Mouse (Mus musculus) CD4-positive, CD25-positive, alpha-beta regulatory T cell, adult 4 months (primary cell): Measurements from ENCODE around the gene Mgst3. TPM values are rescaled to one million over a fixed set of nuclear protein-coding genes. Genes with fewer than 3 reads are reported as not detected.

Source experiments
- ATAC-seq: one replicate; pipeline ENCODE4 v1.8.0; 2017
- polyA plus RNA-seq, 2 experiments: library from polyadenylated mRNA; unstranded; fragments of 100-300 nt; shearing (Covaris generic); gene quantifications; one replicate each; pipeline ENCODE4 v1.2.1; 2017

Mgst3 gene
- polyA plus RNA-seq, 2 experiments from 2014 or later: 3.8 to 5.1 TPM

DNA sequence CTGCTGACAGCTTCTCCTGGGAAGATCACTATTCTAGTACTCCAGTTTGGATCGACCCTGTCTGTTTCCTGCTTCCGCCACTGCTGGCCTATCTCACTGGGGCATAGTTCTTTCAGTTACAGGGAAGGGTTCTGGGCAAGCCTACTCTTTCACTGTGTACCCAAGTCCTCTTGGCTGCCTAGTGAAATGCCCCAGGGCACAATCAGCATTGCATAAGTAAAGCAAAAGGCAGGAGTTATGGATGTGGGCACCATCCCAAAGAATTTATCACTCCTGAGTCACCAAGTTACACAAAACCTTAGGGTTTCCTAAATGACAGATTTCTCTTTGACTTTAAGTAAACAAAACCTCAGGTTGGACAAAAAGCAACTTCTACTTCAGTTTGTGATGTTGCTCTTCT lies 6.3 kb downstream of the Mgst3 start:
- no peak for ATAC-seq

DNA sequence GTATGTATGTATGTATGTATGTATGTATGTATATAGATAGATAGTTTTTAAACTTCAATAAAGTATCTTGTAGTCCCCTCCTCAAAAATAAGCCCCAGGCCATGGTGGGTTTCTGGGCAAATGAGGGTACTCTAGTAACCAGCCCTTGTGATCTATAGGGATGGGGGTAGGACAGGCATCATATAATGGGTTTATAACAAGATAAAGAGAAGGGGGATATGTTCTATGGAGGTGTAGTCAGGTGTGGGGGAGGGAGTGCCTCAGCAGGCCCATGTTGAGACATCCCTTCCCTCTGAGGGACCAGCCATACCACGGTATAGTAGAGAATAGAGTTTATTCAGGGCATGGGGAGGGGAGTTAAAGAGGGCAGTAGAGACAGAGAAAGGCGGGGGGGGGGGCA lies 7.2 kb downstream of the Mgst3 start:
- no peak for ATAC-seq

DNA sequence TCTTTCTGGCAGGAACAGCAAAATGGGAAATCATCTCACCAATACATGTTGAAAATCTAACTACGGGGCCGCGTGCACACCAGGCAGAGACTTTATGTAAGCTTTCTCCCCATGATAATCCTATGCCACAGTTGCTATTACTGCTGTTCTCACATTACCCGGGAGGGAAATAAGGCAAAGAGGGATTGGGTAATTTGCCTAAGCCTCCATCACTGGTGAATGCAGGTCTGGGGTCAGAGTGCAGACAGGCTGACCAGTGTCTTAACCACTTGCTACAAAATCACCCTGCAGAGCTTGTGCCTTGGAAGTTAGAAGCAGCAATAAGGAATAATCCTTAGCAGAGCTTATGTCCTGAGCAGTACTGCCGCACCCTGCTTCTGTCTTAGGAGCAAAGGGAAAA lies 8.0 kb downstream of the Mgst3 start:
- ATAC-seq: no peak

DNA sequence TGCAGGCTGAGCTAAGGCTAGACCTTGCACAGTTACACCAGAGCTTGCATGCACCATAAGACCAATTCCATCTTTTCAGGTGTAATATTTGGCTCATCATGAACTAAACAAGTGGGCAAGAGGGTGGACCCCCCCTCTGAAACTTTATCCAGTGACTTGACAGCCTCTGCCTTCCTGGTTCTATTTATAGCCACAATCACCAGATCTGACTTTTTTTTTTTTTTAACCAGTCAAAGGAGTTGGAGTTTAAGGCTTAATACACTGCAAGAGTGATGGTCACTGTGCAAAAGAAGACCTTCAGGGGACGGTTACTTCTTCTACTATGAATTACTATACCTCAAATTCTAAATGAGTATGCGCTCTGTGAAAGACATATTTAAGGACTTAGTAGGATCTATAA lies 8.4 kb downstream of the Mgst3 start:
- ATAC-seq: no peak

DNA sequence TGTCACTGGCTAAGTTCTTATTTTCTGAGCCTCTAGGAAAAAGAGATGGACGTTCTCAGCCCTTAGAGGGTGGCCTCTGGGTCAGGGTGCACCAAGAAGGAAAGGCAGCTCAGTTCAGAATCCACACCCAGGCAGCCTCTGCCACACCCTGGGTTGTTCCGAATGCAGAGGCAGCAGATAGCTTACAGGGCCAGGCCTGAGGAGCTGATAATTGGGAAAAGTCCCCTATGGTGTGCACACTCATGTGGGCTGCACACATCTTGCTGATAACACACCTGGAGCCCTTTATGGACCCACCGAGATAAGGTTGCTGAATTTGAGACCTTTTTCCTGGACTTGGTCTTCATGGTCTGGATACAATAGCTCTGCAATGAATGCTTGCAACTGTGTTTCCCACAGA lies 9.5 kb downstream of the Mgst3 start:
- ATAC-seq: no peak

DNA sequence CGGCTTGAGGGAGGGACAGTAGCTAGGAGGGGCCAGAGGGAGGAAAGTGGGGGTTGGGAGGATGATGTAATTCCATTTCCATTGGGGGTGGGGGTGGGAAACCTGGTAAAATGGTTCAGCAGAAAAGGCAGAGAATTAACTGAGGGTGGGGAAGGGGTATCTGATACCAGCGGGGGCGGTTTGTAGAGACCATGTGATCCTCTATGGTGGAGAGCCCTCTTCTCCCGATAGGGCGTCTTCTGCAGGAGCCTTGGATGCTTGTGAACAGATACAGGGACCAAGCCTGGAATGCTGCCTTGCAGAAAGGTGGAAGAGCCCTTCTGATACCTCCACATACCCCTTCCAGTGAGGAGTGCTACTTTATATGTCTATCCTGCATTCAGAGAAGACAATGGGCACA lies 10.5 kb downstream of the Mgst3 start:
- ATAC-seq: no peak

DNA sequence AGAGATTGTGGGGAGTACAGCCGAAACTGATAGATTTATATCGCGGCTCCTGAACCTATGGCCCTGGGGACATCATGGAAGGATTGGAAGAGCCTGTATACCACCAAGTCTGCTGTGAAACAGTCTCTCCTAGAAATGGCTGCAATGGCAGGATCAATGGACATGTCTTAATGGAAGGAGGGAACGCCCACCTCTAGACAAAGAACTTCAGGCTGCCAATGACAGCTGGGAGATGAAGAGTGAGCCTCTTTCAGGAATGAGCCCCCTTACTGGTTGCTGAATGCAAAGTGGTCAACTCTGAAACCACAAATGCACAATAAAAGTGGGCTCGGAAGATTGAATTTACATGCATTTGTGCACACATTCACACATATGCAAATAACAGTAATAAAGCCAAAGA lies 10.9 kb downstream of the Mgst3 start:
- ATAC-seq: no peak

DNA sequence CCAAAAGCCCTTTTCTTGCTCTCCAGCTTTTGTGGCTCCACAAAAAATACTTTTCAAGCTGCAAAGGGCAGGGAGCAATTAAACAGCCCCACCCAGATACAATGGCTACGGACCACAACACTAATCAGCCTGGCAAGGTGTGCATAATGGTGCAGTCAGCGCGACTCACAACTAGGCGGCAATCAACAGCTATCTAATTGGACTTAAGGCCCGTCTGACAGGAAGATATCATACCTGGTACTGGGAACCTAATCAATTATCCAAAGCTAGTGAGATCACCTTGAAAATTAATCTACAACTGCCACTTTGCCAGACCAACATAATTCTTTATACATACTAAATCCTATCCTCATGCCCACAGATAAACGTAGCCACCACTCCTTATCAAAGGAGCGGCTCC lies 11.3 kb downstream of the Mgst3 start:
- no peak for ATAC-seq

DNA sequence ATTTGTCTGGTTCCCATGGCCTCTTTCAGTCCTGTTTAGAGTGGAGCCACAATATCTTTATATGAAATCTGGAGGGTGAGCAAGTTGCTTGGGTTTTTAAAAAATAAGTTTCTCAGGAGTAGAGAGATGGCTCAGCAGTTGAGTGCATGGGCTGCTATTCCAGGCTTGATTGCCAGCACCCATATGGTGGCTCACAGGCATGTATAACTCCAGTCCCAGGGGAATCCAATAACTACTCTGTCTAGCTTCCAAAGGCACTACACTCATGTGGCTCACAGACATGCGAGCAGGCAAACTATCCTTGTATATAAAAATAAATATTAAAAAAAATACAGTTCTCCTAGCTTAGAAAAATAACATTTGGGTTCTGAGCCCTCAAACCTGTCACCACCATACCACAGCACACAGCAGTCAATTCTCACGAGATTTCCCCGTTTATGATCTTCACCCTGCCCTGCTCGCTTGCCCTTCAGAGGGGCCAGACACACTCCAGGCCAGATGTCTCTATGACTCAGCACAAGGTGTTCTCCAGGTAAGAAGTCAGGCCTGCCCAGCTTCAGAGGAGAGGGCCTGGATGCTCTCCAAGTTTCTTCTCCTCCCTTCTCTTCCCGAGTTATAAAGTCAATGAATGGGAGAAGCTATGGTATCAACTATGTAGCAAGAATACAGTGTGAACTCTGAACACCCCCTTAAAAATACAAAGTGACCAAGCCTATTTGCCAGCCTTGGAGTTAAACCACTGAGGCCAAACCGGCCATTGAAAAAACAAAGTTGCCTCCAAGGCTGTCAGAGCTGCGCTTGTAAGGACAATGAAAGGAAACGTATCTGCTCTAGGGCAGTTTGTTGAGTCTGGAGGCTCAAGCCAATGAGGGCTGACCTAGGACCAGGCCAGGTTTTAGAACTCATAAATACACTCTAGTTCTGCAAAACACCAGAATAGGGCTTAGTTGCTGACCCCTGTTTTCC lies 12.3 kb downstream of the Mgst3 start:
- no peak for ATAC-seq

DNA sequence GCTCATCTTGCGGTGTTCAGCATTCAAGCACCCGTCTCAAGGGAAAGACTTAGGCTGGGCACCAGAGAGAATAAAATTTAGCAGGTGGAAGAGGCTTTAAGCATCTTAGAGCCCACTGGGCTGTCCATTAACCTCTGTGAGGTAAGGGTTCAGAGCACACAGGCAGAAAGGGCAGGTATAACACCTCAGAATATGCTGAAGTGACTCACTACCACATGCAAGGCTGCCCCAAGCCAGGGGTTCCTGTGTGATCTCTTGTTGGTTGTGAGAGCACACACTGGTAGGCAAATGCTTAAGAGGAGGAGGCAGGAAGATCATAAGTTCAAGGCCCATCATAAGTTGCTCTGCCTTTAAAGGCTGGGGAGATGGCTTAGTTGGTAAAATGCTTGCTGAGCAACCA lies 13.4 kb downstream of the Mgst3 start:
- ATAC-seq: no peak

DNA sequence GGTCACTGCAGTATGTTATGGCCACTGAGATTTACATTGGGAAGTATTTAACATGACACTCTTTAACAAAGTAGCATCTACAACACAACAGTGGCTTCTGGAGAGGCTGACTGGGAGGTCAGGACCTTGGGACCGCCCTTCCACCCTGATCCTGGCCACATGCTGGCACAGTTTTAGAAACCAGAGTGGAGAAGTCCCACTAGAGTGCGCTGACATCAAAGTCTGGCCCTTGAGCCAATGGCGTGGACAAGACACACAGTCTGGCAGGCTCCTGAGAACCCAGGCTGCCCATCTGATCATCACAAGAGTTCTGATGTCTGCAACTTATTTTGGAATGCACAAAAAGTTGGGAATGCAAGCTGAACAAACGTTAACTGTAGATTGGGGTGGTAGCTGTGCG lies 13.9 kb downstream of the Mgst3 start:
- no peak for ATAC-seq

DNA sequence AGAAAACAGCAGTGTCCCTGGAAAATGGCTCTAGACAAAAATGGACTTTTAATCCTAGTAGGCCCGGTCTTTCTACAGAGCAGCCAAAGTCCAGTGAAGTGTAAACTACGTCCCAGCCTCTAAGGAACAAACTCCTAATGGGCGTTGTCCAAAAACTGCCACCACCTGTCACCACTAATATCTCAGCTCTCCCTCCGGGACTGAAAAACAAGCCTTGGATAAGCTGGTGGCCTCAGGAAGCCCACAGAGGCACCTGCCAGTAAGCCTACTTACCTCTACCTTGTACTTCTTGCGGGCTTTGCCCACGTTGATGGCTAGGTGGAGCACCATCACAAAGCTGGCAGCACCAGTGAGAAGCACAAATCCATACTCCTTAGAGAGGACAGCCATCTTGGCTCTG lies 15.6 kb downstream of the Mgst3 start:
- no peak for ATAC-seq

DNA sequence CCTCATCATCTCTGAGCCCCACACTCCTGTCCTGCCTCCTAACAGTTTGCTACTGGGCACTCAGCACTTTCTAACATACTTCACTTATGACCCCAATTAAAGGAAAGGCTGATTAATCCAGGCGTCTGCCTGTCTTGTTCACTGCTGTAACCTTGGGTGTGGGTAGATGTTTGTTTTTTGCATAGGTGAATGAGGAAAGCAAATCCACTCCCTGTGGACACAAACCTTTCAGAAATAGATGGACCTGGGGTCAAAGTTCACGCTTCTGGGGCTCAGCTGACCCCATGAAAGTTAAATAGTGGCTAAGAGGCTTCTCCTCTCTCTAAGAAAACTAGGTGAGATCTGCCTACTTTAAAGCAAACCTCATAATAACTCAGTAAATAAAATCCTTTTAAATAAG lies 18.7 kb downstream of the Mgst3 start:
- no peak for ATAC-seq

DNA sequence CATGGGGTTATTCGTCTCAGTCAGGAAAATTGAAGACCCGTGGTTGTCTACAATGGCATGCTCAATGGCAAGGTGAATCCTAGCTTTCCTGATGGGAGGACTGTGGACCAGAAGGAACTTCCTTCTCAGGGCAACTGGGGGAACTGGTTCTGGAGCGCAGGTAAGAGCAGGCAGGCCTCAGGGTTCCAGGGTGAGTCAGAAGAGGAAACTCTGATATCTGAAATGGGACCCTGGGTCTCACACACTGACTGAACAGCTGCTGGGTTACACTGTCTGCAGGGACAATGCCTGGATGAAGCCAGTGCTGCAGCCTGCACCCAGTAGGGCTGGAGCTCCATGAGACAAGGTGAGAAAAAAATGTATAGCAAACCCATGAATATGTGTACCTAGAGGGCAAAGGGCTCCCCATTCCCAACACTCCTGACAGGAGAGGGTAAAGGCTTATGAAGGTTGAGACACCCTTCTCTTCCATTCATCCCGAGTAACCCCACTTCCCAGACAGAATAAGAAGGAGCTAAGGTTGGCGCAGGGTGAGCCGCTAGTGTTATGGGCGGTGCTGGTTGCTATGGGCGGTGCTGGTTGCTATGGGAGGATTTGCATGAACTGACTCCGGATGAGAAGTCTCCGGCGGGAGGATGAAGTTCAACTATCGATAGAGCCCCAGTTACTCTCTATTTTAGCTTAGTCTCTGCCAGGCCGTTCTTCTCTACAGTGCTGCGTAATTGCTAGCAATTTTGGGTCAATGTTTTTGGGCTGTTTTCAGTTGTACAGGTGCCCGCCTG lies 19.4 kb downstream of the Mgst3 start:
- peak; percentile 68 for ATAC-seq

DNA sequence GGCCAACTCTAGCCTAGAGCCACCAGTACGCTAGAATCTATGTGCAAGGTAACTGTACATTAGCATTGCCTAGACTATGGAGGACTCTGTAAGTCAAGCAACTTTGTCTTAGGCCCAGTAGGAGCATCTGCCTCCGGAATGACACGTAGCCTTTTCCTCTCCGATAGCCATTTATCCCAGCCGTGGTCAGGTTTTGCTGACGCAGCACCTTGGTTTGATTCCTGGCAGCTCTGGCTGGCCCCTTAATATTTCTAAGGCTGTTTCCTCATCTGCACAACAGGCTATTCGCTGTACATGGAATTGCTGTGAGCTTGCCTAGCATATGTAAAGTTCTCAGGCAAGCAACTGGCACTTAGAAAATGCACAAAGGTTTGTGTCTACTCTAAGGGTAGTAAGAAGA lies 20.9 kb downstream of the Mgst3 start:
- ATAC-seq: no peak

DNA sequence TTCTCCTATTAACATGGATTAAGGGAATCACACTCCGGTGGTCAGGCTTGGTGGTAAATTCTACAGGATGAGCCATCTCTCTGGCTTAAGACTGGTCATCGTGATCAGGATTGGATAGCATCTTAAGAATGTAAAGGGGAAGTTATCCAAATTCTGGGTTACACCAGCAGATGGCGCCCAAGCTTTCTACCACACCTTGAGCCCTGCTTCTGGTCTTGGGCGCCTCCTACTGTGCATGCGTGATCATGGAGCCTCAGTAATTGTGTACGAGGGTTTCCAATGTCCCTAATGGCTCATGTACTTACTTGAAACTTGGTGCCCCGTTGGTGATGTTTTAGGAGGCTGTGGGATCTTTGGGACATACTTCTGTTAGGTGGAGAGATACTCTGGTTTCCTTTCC lies 23.7 kb downstream of the Mgst3 start:
- ATAC-seq: peak; percentile 98

DNA sequence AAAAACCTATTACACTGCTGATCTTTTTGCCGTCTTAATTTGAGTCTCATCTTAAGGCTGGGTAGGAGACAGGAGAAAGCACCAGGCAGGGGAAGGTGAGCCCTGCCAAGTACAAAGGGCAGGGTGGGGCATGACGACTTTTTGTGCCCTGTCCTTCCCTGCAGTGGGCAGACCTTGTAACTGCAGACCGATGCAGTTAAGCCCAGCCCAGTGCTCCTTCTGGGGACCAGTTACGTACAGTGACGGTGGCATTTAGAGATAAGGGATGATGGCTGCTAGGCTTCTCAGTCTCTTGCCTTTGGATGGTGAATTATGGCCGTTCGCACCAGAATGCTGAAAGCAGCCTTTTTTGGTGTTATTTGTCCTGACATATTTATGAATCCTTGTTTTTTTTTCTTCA lies 25.1 kb downstream of the Mgst3 start:
- ATAC-seq: no peak

DNA sequence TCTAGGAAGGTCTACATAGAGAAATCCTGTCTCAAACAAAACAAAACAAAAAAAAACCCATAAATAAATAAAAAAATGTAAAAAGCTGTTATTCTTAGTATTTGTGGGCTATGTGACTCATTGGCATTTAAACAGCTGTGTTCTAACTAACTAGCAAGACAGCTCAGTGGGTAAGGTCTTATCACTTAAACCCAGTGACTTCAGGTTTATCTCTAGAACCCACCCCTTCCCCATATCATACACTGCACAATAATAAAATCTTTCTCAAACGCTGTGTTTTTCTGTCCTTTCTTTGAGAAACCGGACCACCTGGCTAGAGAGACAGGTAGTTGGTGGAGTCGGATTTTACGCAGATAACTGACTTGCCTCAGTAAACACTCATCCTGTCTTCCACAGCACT lies 25.6 kb downstream of the Mgst3 start:
- ATAC-seq: no peak

DNA sequence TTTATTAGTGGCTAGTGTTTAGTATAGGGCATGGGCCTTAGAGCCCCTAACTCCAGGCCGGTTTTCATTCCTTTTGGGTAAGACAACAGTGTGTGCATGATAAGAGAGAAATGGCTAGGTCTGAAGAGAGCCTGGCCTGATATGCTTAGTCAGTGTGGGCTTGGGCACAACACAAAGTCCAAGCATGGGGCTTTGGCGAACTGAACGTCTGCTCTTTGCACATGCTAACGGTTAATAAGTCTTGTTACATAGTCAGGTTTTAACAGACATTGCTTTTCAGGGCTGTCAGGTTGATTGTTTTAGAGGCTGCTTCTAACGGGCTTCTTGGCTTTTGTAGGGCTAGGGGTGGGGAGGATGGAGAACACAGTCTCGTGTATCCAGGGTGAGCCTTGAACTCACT lies 27.0 kb downstream of the Mgst3 start:
- no peak for ATAC-seq

DNA sequence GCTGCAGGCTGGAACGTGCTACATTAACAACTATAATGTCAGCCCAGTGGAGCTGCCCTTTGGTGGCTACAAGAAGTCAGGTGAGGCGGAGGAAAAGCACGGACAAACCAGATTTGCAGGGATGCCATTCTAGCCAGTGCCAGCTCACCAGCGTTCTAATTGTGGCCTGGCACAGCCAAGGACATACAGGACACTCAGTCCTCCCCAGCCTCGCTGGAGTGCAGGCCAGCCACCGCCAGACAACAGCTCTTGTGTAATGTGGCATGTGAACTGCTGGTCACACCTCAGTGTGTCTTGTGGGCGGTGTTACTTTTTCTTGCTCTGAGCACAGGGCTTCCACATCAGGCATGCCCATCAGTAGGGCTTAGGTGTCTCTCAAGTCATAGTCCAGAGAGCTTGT lies 27.8 kb downstream of the Mgst3 start:
- ATAC-seq: no peak

DNA sequence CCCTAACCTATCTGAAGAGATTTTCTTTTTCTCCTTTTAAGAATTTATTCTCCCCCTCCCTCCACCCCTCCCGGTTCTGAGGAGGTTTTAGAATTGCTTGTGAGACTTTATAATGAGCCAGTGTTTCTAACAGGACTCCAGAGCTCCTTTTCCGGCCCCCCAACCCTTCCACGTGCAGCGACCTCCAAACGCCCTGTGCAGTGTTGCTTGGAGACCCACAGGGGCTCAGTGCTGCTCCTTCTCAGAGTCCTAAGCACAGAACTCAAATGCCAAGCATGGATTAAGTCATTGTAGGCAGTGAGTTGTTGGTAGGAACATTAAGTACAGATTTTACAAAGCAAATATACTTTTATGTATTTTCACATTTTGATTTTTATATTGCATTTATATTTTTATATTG lies 30.3 kb downstream of the Mgst3 start:
- no peak for ATAC-seq

DNA sequence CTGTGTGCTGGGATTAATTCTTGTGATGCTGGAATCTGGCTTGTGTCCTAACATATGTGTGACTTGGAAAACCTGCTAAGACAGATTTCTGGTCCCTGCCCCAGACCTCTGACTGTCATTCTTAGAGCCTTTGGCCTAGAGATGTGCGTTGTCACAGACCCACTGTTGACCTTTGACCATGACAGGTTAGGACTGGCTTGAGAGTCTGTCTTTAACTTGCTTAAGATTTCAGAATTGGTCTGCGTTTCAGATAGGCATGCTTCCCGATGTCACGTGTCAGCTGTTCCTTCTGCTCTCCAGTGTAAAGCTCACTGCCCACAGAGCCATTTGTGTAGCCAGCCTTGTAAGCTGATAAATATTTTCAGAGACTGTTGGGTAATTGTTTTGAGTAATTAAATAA lies 30.8 kb downstream of the Mgst3 start:
- ATAC-seq: no peak

DNA sequence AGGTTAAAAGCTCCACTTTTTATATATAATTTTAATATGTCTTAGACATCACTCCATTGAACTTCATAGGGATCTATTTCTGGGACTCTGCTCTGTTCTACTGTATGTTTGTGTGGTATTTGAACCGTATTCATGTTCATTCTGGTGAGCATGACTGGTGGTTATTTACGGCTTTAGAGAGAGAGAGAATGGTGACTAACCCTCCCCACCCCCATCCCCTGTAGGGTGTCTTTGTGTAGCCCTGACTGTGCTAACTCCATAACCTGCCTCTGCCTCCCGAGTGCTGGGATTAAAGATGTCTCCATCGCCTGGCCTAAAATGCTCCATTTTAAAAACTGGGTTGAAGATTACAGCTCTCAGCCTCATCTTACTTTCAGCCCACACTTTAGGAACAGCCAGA lies 33.4 kb downstream of the Mgst3 start:
- no peak for ATAC-seq

DNA sequence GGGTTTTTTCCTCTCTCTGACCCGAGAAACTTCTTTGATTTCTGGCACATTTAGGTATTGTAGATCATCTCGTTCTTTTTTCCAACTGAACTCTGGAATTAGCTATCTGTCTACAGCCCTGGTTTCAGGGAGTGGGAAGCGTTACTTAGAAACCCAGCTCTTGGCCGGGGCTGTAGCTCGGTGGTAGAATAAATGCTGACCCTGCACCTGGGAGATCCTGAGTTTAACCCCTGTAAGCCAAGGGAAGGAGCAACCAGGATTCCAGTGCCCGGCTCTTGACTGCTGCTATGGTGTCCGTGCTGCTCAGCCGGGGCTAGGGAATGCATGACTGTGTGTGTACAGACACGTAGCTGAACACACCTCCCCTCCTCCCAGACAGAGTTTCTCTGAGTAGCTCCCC lies 34.9 kb downstream of the Mgst3 start:
- ATAC-seq: no peak
